Mouse (Mus musculus) E14TG2a.4 (cell line): Measurements from ENCODE around the gene Vps33b.

Experiments
- CTCF ChIP-seq: conservative IDR thresholded peaks from 2 replicates; pipeline ENCODE4 v1.5.1; 2014; ENCODE audit warnings: low read length
- NANOG ChIP-seq: IDR thresholded peaks from 2 replicates; pipeline ENCODE4 v1.6.1; 2014; ENCODE audit warnings: borderline replicate concordance, low read length, mixed read lengths
- POU5F1 ChIP-seq: IDR thresholded peaks from 2 replicates; pipeline ENCODE4 v1.6.1; 2014; ENCODE audit warnings: low read length, borderline replicate concordance

- TF ChIP-seq CTCF (no peak), NANOG (no peak), POU5F1 (no peak)
Measured at GRCm38 (mm10) chr7:80317439-80318115, 48.1 kb downstream of the Vps33b start.
